Mouse (Mus musculus): Measurements from ENCODE around the gene Cadps.

DNA sequence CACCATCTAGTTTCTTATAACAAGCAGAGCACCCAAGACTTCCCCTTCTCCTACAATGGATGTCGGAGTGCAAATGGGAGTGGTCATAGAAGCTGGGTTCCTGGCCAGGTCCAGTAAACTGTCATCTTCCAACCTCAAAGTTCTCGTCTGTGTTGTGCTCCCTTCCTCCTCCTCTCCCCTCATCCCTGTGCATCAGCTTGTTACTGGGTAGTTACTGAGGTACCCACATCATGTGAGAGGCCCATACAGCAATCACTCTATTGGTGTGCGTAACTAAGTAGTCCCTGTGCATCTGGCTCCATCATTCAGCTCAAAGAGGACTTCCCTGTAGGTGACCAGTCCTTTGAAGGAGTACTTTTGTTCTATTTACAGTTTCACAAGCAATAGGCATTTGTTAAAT is 292.3 kb downstream of the Cadps start:
- TF ChIP-seq CTCF (IDR thresholded peaks at IDR 0.05; ENCODE audit: control insufficient read depth, insufficient read depth, insufficient read length) (no peak), USF1 (IDR thresholded peaks at IDR 0.05; ENCODE audit: low read depth) (no peak), MAX (IDR thresholded peaks at IDR 0.05) (no peak), CEBPB (IDR thresholded peaks at IDR 0.05; ENCODE audit: low read depth) (no peak), FOSL1 (IDR thresholded peaks at IDR 0.05; ENCODE audit: insufficient read depth, low read length, poor library complexity, severe bottlenecking) (no peak), MYOD1 (IDR thresholded peaks at IDR 0.05; ENCODE audit: control insufficient read depth, insufficient read length, low read depth) (no peak)
